Mouse (Mus musculus) embryonic fibroblast, embryonic 13.5 days (primary cell): ENCODE results near the gene Rad51b.

Experiments
- CTCF ChIP-seq: IDR thresholded peaks from 2 replicates; pipeline ENCODE4 v1.5.1; 2011; ENCODE audit warnings: mild to moderate bottlenecking, control low read depth, low read length, moderate library complexity, borderline replicate concordance; ENCODE audit not compliant: insufficient read depth
- POLR2A ChIP-seq: IDR thresholded peaks from 2 replicates; pipeline ENCODE4 v1.6.1; 2011; ENCODE audit warnings: low read depth, mild to moderate bottlenecking, control low read depth, low read length, moderate library complexity

DNA sequence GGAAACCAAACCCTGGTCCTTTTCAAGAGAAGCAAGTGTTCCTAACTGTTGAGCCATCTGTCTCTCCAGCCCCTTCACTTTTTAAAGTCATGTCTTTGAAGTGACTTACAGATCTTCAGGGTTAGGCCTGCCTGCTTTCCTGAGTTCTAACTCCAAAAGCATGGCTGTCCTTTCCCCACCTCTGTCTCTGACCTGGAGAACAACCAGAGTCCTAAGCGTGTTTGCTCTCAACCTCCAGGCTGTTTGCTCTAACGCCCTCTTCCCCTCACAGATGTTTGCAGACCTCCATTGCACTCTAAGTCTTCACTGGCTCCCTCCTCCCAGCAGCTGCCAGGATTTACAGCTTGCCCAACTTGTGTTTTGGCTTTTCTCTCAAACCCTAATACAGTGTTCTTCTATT lies 29.7 kb downstream of the Rad51b start:
- TF ChIP-seq POLR2A: no peak
- TF ChIP-seq CTCF: no peak
